Mouse (Mus musculus) ovary, postnatal 14 days (tissue): ENCODE data around the gene Pawr.

Experiments
- DNase-seq: peaks from one replicate; pipeline ENCODE4 v3.0.0; 2022; ENCODE audit warnings: low spot score

The Pawr gene

DNA sequence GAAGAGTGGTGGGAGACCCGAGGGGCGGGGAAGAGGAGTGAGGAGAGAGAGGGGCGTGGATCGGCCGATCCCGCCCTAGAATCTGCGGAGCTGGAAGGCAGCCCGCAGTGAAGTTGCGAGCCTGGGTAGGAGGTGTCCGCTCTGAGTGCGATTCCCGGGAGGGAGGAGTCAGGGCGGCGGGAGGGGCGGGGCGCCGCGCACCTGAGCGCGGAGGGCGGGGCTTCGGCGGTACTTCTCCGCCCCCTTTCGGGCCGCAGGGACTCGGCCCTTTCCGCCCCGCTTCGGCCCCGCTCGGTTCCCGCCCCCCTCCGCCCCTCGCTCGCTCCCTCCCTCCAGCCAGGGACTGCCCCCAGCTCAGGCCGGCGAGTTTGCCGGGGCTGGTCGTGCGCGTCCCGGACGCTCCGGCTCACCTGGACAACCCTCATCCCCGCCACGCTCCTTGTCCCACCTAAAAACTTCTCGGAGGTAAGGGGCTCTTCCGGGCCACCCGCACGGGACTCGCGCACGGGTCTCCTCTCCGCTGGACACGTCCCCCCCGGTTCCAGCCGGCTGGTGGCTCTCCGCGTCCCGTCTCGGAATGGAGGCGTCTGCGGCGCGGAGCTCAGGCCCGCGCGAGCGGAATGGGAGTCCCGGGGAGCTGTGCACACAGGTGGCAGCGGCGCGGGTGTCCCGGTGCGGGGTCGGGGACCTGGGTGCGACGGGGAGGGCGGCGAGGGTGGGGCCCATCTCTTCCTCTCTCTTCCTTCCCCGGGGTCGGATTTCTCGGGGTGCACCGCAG is at the start of gene Pawr:
Gene Pawr (plus strand): TSS at position 338 of the 778 bp plus-strand sequence.
- DNase-seq: peak; percentile 68

- no peak for DNase-seq
Observed at GRCm38 (mm10) chr10:108282351-108282750, 49.6 kb upstream of the Pawr start.

DNA sequence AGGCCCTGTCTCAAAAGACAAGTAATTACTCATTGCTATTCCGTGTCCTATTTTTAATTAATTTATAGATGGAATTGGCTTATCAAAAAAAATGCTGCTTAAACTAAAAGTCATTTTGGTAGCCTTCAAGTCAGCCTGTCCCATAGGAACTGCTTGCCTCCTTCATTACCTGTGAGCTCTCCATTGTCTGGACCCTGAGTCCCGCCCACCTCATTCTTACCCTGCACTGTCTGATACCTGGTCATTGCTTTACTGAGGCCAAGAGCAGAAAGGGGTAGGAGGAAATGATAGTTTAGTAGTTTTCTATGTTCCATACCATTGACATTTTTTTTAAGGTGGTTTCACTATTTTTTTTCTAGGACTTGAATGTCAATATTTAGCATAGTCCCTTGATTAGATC is 48.5 kb upstream of the Pawr start:
- no peak for DNase-seq

DNA sequence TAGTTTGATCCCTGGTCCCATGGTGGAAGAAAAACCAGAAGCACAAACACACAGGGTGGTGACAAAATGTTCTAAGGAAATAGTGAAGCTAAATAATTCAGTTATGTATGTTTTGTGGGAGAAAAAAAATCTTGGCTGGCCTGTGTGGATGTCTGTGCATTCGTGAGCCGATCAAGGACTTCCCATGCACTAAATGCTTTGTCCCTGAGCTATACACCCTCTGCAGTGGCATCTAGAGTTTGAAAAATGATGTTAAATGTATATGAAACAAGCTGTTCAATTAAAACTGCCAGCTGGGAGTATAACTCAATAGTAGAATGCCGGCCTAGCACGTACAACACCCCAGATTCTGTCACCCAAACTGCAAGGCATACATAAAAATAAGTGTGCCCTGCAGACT is 48.1 kb upstream of the Pawr start:
- DNase-seq: no peak

DNA sequence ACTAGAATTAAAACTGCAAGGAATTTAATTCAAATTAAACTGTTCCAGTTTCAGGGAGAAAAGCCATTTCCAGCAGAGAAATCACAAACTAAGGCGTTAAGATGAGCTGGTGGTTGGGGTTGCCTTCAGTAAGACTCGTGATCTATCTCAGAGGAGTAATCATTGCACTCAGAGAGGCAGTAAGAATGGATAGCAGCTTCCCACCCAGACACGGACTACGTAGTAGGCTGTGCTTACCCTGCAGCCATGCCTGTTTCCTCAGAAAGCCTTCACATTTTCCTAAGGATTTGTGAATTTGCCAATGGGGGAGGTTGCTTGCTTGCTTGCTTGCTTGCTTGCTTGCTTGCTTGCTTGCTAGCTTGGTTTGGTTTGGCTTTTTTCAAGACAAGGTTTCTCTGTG is 47.5 kb upstream of the Pawr start:
- DNase-seq: no peak

DNA sequence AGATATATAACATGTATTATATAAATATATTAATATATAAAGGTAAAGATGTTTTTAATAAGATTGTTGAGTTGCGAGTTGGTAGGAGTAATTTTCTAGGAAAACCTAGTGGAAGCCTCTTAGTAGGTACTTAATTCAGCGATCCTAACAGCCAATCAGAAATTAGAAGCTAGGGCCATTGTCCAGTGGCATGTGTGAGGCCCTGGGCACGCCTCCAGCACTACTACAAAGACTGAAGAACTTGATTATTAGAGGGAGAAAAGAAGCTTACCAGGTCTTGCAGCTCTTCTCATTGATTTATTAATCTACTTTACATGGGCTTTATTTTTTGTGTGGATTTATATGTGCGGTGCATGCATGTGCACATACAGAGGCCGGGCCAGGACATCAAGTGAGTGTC is 46.9 kb upstream of the Pawr start:
- no peak for DNase-seq

DNA sequence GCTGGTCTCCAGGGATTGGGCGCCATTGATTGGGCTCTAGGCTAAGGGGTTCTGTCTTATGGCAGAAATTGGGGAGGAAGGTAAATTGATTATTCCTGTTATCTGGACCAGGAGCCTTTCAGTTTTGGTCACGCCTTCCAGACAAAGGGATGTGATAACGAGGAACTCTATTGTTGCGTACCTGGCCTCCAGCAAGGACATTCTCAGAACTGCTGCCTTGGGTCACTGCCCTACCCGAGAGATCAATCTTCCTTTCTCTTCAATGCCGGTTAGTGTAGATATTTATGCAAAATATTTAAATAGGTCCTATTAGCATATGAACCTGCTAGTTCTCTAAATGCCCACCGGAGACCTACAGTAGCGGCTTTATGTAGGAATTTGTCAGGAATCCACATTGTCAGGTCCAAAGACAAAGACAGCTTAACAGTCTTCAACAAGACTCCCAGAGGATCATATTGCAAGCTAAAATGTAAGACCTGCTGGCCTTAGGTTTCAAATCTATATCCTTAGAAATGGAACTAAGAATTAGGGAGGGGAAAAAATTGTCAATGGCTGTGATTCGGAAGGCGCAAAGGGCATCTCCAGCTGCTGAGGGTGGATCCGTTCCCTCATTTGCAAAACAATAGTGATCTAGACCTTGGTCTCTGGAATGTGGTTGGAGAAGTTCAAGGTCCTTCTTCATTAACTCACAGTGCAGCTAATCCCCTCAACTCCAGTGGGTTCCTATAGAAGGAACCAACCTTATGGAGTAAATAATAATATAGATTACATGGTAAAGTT is 45.1 kb upstream of the Pawr start:
- DNase-seq: no peak

- DNase-seq: no peak
Observed at GRCm38 (mm10) chr10:108287438-108287801, 44.5 kb upstream of the Pawr start.

- DNase-seq: no peak
Observed at GRCm38 (mm10) chr10:108290046-108290445, 41.9 kb upstream of the Pawr start.

GRCm38 (mm10) chr10:108291688-108292471 is 40.0 kb upstream of the Pawr start:
- no peak for DNase-seq

- DNase-seq: no peak
Observed at GRCm38 (mm10) chr10:108292651-108293050, 39.3 kb upstream of the Pawr start.

GRCm38 (mm10) chr10:108293620-108294195 is 38.2 kb upstream of the Pawr start:
- no peak for DNase-seq

DNA sequence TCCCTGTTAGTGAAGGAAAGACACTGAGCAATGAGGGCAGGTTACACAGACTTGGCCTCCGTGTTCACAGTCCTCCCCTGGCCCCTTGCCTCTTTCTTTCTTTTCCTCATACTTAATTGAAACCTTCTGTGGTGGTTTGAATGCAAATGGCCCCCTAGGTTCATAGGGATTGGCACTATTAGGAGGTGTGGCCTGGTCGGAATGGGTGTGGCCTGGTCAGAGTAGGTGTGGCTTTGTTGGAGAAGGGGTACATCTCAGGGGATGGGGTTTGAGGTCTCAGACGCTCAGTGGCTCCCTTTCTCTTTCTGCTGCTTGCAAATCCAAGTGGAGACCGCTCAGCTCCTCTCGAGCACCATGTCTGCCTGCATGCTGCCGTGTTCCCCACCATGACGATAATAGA is 37.2 kb upstream of the Pawr start:
- DNase-seq: no peak

DNA sequence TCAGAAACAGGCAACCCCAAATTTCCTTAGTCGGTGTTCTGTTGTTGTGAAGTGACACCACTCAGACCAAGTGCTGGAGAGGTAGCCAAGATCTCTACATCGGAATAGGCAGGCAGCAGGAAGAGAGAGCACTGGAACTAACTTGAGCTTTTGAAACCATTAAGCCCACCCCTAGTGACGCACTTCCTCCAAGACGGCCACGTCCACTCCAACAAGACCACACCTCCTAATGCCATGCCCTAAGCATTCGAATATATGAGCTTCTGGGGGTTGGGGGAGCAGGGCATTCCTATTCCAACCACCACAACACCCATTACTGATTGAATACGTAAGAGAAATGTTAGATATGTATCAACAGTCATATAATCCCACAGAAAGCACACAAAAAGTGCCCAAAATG is 35.5 kb upstream of the Pawr start:
- no peak for DNase-seq

DNA sequence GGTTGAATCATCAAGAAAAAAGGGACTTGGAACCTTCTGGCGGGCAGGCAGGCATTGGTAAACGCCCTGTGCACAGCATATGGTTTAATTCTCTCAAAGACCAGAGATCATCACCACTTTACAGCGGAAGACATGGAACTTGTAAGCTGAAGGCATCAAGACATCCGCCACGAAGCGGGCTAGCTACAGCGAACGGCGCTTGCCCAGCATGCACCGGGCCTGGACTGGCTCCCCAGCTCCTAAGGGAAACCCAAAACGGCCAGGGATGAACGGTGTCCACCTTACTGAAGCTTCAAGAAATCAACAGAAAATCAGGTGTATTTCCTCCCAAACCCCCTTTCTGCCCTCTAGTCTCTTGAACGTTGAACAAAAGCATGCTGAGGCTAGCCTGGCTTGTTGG is 33.7 kb upstream of the Pawr start:
- no peak for DNase-seq

GRCm38 (mm10) chr10:108298841-108299545 is 32.9 kb upstream of the Pawr start:
- no peak for DNase-seq

GRCm38 (mm10) chr10:108299828-108300227 is 32.1 kb upstream of the Pawr start:
- no peak for DNase-seq

DNA sequence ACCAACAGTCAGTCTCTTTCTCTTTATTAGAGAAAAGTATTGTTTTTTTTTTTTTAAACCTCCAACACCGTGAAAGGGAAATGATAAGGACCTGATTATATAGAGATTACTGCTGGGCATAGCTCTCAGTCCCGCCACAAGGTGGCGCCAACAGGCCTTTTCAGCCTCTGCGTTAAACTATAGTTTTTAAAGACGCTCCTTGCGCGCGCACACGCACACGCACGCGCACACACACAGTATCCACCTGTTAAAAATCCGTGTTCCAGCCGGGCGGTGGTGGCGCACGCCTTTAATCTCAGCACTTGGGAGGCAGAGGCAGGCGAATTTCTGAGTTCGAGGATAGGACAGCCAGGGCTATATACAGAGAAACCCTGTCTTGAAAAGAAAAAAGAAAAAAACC is 31.1 kb upstream of the Pawr start:
- DNase-seq: peak; percentile 59

- DNase-seq: no peak
Observed at GRCm38 (mm10) chr10:108307772-108308171, 24.1 kb upstream of the Pawr start.

DNA sequence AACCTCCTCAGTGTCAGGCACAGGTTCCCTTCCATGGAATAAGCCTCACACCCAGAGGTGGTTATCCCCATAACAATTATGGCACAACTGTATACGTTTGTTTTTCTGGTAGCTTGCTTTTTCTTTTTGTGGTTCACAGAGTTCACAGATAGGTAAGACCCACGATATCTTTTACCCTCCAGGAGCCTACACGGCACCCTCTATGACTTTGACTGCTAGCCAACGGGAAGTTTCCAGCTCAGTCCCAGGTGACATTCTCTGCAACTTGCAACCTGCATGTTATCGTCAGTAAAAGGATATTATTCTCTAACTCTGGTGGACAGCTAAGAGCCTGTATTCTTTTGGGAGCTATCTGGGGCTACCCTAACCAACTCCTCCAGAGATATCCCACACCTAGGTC is 21.7 kb upstream of the Pawr start:
- DNase-seq: no peak

DNA sequence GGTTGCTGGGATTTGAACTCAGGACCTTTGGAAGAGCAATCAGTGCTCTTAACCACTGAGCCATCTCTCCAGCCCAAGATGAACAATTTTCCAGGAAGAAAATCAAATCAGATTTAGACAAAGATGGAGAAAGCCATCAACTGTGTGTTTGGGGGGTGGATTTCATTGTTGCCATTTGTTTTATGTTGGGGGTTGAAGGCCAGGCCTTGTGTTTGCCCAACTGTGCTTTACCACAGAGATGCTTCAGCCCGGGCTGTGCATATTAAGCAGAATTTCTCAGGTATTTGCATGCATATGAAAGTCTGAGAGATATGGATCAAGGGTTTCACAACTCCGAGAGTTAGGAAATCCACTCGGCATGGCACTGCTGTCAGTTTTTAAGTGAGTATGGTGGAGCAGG is 20.5 kb upstream of the Pawr start:
- no peak for DNase-seq

DNA sequence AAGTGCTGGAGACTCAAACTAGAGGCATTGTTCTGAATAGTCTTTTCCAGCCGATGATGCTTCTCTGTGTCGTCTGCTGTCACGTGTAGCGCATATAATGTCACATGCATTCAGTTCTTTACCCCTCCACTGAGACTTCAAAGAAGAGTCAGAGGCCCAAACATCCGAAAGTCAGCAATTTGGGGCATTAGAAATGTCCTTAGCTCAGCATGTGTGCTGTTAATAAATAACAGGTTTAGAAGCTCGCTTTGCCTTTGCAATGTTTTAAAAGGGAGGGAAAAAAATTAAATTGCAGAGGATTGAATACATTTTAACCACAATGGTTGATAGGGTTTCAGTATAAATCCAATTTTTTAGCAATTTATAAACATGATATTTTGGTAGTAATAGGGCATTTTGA is 18.1 kb upstream of the Pawr start:
- DNase-seq: no peak
